Mouse (Mus musculus): Measurements from ENCODE around the gene Teddm3.
"Not testable (repeated sequence)": the region's sequence is repeated elsewhere in the genome, so short reads cannot be mapped to it uniquely, and the experiment has no call there.

Teddm3 gene

GRCm38 (mm10) chr16:21151564-21152361 is 2.0 kb downstream of the Teddm3 start:
- in situ Hi-C loops (cut with MboI, MseI), result loop anchor here (5.0 kb wide), 1 partner anchor 224 kb away; no protein-coding TSS in a partner anchor

- in situ Hi-C loops (cut with MboI, MseI), result loop anchor here (5.0 kb wide), 1 partner anchor 223 kb away; no protein-coding TSS in a partner anchor
Observed at GRCm38 (mm10) chr16:21149896-21150295, 3.9 kb downstream of the Teddm3 start.

- in situ Hi-C loops (cut with MboI, MseI), result not testable (repeated sequence)
Observed at GRCm38 (mm10) chr16:21148451-21148850, 5.3 kb downstream of the Teddm3 start.

GRCm38 (mm10) chr16:21136312-21137083 is 17.3 kb downstream of the Teddm3 start:
- in situ Hi-C loops (cut with MboI, MseI), result loop anchor here (10.0 kb wide), 1 partner anchor 202 kb away; no protein-coding TSS in a partner anchor

- in situ Hi-C loops (cut with MboI, MseI), result not testable (repeated sequence)
Observed at GRCm38 (mm10) chr16:21127666-21128065, 26.1 kb downstream of the Teddm3 start.

GRCm38 (mm10) chr16:21122776-21123175 is 31.0 kb downstream of the Teddm3 start:
- in situ Hi-C loops (cut with MboI, MseI), result not testable (repeated sequence)

GRCm38 (mm10) chr16:21116078-21116477 is 37.7 kb downstream of the Teddm3 start:
- in situ Hi-C loops (cut with MboI, MseI), result no loop called here

GRCm38 (mm10) chr16:21109473-21109872 is 44.3 kb downstream of the Teddm3 start:
- in situ Hi-C loops (cut with MboI, MseI), result no loop called here
